ENCODE assay signal across 10 mouse cellular contexts in the genomic region with DNA sequence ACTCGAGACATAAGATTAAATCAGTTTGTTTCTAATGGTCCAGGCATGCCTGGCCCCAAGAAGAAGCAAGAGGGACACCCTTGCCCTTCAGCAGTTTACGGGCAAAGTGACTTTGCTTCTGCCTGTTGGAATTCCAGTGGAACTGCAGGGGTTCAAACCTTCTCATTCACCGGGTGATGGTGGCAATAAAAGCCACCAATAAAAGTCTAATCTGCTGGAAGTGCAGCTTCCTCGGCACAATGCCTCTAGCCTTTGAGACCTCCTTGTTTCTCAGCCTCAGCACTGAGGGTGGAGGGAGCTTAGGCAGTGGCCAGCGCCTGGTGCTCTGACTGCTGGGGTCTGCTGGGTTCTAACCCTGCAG. TPM values are rescaled to one million over a fixed set of nuclear protein-coding genes. Genes with fewer than 3 reads are reported as not detected.
A peak's percentile ranks its signal among the peaks of the same experiment; 100 is the strongest.
DNase-seq lines count a peak whose midpoint lies in the region; ATAC-seq and TF ChIP-seq lines count a peak whose summit lies in the region.
"Had no signal": no experiment of that assay in that cellular context is flagged by ENCODE, and none has a peak within 500 bp of the region (broad histone marks: within the 10 kb centered on the region; RNA-seq: fewer than 3 reads in every experiment).

No protein-coding gene starts in this region.

- H3K27me3 ChIP-seq in kidney, embryonic 16.5 days (ENCODE audit: insufficient read depth, low read length) = no peaks in the 10 kb centered on the region
- no peaks in the 10 kb centered on the region for H3K27me3 ChIP-seq in limb, embryonic 12.5 days
- H3K27me3 ChIP-seq: forebrain, embryonic 15.5 days had no signal

- ATAC-seq in kidney, embryonic 16.5 days (ENCODE audit: low FRiP score, low TSS enrichment) = no peak
- ATAC-seq in limb, embryonic 12.5 days (ENCODE audit: insufficient number of reproducible peaks, insufficient read depth, low FRiP score, low TSS enrichment, low read depth) = no peak
- ATAC-seq: forebrain, embryonic 15.5 days had no signal

- H3K36me3 ChIP-seq in kidney, embryonic 16.5 days (ENCODE audit: insufficient read depth, low read length) = no peaks in the 10 kb centered on the region; the same call in 1 of the 2 replicates
- H3K36me3 ChIP-seq in ES-E14 (ENCODE audit: control insufficient read depth, insufficient read depth, low read length, poor library complexity, severe bottlenecking) = no peaks in the 10 kb centered on the region
- H3K36me3 ChIP-seq in limb, embryonic 12.5 days = peaks cover 10% of the 10 kb centered on the region

- no peak for TF ChIP-seq CTCF in gastrocnemius, adult 2 months (IDR thresholded peaks at IDR 0.05)

- H3K4me3 ChIP-seq in gastrocnemius, adult 2 months = peak overlapping the region; percentile 38
- no peak overlapping the region for H3K4me3 ChIP-seq in kidney, embryonic 16.5 days (ENCODE audit: low read length)
- H3K4me3 ChIP-seq in ES-E14 (ENCODE audit: insufficient read depth in 1 of 2, low read depth in 1 of 2, low read length in 2 of 2, poor library complexity in 1 of 2, severe bottlenecking in 1 of 2) = no peak overlapping the region
- H3K4me3 ChIP-seq in limb, embryonic 12.5 days (replicated peaks) = no peak overlapping the region
- H3K4me3 ChIP-seq: forebrain, embryonic 15.5 days; left cerebral cortex, adult 2 months had no signal

- peaks cover 53% of the 10 kb centered on the region for H3K4me1 ChIP-seq in kidney, embryonic 16.5 days (ENCODE audit: insufficient read depth, low read length)
- peaks cover 9 to 31% of the 10 kb centered on the region in 2 experiments; a peak in 3 of 4 replicates for H3K4me1 ChIP-seq in ES-E14 (ENCODE audit: control insufficient read depth in 2 of 2, insufficient read depth in 2 of 2, low read length in 2 of 2, poor library complexity in 1 of 2)
- peaks cover 72% of the 10 kb centered on the region for H3K4me1 ChIP-seq in limb, embryonic 12.5 days (replicated peaks)

- H3K9me3 ChIP-seq in kidney, embryonic 16.5 days (ENCODE audit: low read length) = no peaks in the 10 kb centered on the region
- H3K9me3 ChIP-seq in ES-E14 (ENCODE audit: control insufficient read depth, insufficient read depth, low read depth, low read length) = no peaks in the 10 kb centered on the region
- H3K9me3 ChIP-seq in limb, embryonic 12.5 days = no peaks in the 10 kb centered on the region
- H3K9me3 ChIP-seq: forebrain, embryonic 15.5 days had no signal

- in situ Hi-C loops in ES-E14 (cut with MboI; ENCODE audit: low sequenced_read_pairs in 2 of 2, unreplicated experiment in 2 of 2) = no loop called here

- no peak overlapping the region for H3K4me2 ChIP-seq in kidney, embryonic 16.5 days (replicated peaks; ENCODE audit: low read depth, low read length)
- H3K4me2 ChIP-seq in limb, embryonic 12.5 days = peak overlapping the region; percentile 15; the same call in 1 of the 2 replicates
- H3K4me2 ChIP-seq: forebrain, embryonic 15.5 days had no signal

- WGBS in kidney, embryonic 16.5 days = 27% methylated on average over 5 of the region's 5 CpGs
- 16% methylated on average over 5 of the region's 5 CpGs for WGBS in limb, embryonic 12.5 days

- no peak overlapping the region for H3K9ac ChIP-seq in kidney, embryonic 16.5 days (replicated peaks; ENCODE audit: low read length)
- no peak overlapping the region for H3K9ac ChIP-seq in ES-E14 (ENCODE audit: insufficient read depth, low read depth, low read length, poor library complexity, severe bottlenecking)
- peak overlapping the region; percentile 23; the same call in 1 of the 2 replicates for H3K9ac ChIP-seq in limb, embryonic 12.5 days (replicated peaks)
- H3K9ac ChIP-seq: forebrain, embryonic 15.5 days had no signal

- intact Hi-C loops in gastrocnemius, adult 2 months (cut with DNase I) = no loop called here

- H3K27ac ChIP-seq in gastrocnemius, adult 2 months = peak overlapping the region; percentile 98
- H3K27ac ChIP-seq in kidney, embryonic 16.5 days (ENCODE audit: low read length) = peak overlapping the region; percentile 19; the same call in 1 of the 2 replicates
- H3K27ac ChIP-seq in ES-E14 (ENCODE audit: insufficient read depth, low read depth, low read length, poor library complexity, severe bottlenecking) = no peak overlapping the region
- H3K27ac ChIP-seq in limb, embryonic 12.5 days = peak overlapping the region; percentile 74
- H3K27ac ChIP-seq: forebrain, embryonic 15.5 days; left cerebral cortex, adult 2 months had no signal

- no peak for DNase-seq in gastrocnemius, adult 2 months
- DNase-seq in gastrocnemius, adult 18-20 months (ENCODE audit: low spot score) = no peak
- DNase-seq in kidney, adult 9 months = no peak
- peak; percentile 73 for DNase-seq in ES-E14 (ENCODE audit: low read depth, low spot score)
- no peak for DNase-seq in thymus, postnatal 14 days
- DNase-seq in urinary bladder, adult 2 months (ENCODE audit: low spot score) = no peak

TF ChIP-seq in ES-E14, 5 proteins besides CTCF, POLR2A, EP300 and RAD21:
- no peak for TF ChIP-seq MAFK (IDR thresholded peaks at IDR 0.05; ENCODE audit: insufficient read depth, low read depth, low read length)
- 0 out of 2 replicates have a peak, but pooled peaks have one; percentile 24 for TF ChIP-seq CHD2 (IDR thresholded peaks at IDR 0.05; ENCODE audit: low read depth, low read length)
- no peak for TF ChIP-seq ZNF384 (IDR thresholded peaks at IDR 0.05; ENCODE audit: low read depth, low read length)
- no peak for TF ChIP-seq ZC3H11A (IDR thresholded peaks at IDR 0.05; ENCODE audit: borderline replicate concordance, low read depth, low read length)
- no peak for TF ChIP-seq HCFC1 (IDR thresholded peaks at IDR 0.05; ENCODE audit: borderline replicate concordance, insufficient read depth, low read length)

RNA-seq across cellular contexts. Expression of gene Acvr1b, which starts 7.2 kb away (rescaled TPM):
- total RNA-seq in gastrocnemius, adult 2 months (2021) = 10 to 100 TPM; 26.9 to 30.8 TPM
- 10 to 100 TPM; 26.0 to 48.0 TPM for total RNA-seq in gastrocnemius, adult 18-20 months (2021)
- polyA plus RNA-seq in kidney, embryonic 16.5 days (2015; fragmentation: Nextera tagmentation; extraction: Ambion mirVana) = 7.4 and 8.8 TPM in 2 replicates
- total RNA-seq in ES-E14 (2012; rRNA removed) = 26.4 and 43.4 TPM in 2 replicates
- 7.3 and 8.2 TPM in 2 replicates for polyA plus RNA-seq in limb, embryonic 12.5 days (2016; fragmentation: Nextera tagmentation; extraction: Ambion mirVana)
- polyA plus RNA-seq in urinary bladder, adult 2 months (2012; rRNA removed) = 24.8 and 27.1 TPM in 2 replicates

RNA-seq across cellular contexts. Expression of gene Grasp, which starts 42.9 kb away (rescaled TPM):
- total RNA-seq in gastrocnemius, adult 2 months (2021) = 1 to 10 TPM; 5.8 to 5.9 TPM
- total RNA-seq in gastrocnemius, adult 18-20 months (2021) = 1 to 10 TPM; 4.4 to 5.1 TPM
- 3.2 and 3.4 TPM in 2 replicates for polyA plus RNA-seq in kidney, embryonic 16.5 days (2015; fragmentation: Nextera tagmentation; extraction: Ambion mirVana)
- 10.8 and 12.9 TPM in 2 replicates for total RNA-seq in ES-E14 (2012; rRNA removed)
- 7.9 and 10.5 TPM in 2 replicates for polyA plus RNA-seq in limb, embryonic 12.5 days (2016; fragmentation: Nextera tagmentation; extraction: Ambion mirVana)
- polyA plus RNA-seq in urinary bladder, adult 2 months (2012; rRNA removed) = 8.7 and 9.7 TPM in 2 replicates

RNA-seq across cellular contexts. Expression of gene Acvrl1, which starts 52.8 kb away (rescaled TPM):
- 10 to 100 TPM; 10.2 to 14.5 TPM for total RNA-seq in gastrocnemius, adult 2 months (2021)
- 10 to 100 TPM in 1 of 2 experiments, 1 to 10 TPM in 1; 8.6 to 11.7 TPM for total RNA-seq in gastrocnemius, adult 18-20 months (2021)
- polyA plus RNA-seq in kidney, embryonic 16.5 days (2015; fragmentation: Nextera tagmentation; extraction: Ambion mirVana) = 20.6 and 24.4 TPM in 2 replicates
- total RNA-seq in ES-E14 (2012; rRNA removed) = 2.5 and 3.3 TPM in 2 replicates
- polyA plus RNA-seq in limb, embryonic 12.5 days (2016; fragmentation: Nextera tagmentation; extraction: Ambion mirVana) = 7.3 and 7.4 TPM in 2 replicates
- 65.7 and 69.9 TPM in 2 replicates for polyA plus RNA-seq in urinary bladder, adult 2 months (2012; rRNA removed)
